Mouse (Mus musculus): ENCODE measurements around the gene Dync2li1. TPM values are rescaled to one million over a fixed set of nuclear protein-coding genes. Genes with fewer than 3 reads are reported as not detected.

Gene Dync2li1
- polyA plus RNA-seq, 1 experiment, result 10.1 TPM

DNA sequence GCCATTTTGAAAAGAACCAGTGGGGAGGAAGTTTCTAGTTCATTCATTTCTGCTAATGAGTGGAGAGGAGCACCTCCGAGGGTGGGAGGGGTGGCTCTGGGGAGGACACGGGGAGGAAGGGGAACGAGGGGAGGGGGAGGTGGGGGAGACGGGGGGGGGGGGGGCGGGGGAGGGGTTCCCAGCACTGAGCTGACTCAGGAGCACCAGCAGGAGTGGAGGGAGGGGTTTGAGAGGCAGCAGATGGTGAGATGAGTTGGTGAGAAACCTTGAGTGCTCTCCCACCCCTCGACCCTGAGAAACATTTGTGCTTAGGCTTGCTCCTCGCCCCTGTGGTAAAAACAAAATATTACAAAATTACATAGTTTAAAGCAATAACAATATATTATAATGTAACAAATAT is 19.6 kb downstream of the Dync2li1 start:
- H3K36me3 ChIP-seq (ENCODE audit: control insufficient read depth, insufficient read depth), result no peaks in the 10 kb centered on the region
- TF ChIP-seq E2F4 (IDR thresholded peaks at IDR 0.05; ENCODE audit: insufficient read depth), result no peak
- no peak for TF ChIP-seq MYOD1 (IDR thresholded peaks at IDR 0.05; ENCODE audit: control insufficient read depth in 1 of 3, insufficient read length in 2 of 3, low read depth in 2 of 3)
- TF ChIP-seq MYOG (IDR thresholded peaks at IDR 0.05; ENCODE audit: control insufficient read depth in 1 of 3, insufficient read depth in 1 of 3, insufficient read length in 2 of 3, low read depth in 2 of 3), result no peak
- no peak for TF ChIP-seq SRF (IDR thresholded peaks at IDR 0.05; ENCODE audit: control insufficient read depth, insufficient read length, low read depth)
- no peak for TF ChIP-seq USF1 (IDR thresholded peaks at IDR 0.05; ENCODE audit: low read depth)
- TF ChIP-seq CEBPB (IDR thresholded peaks at IDR 0.05; ENCODE audit: insufficient read depth, poor library complexity, severe bottlenecking), result no peak
- no peak for TF ChIP-seq POLR2A (IDR thresholded peaks at IDR 0.05; ENCODE audit: insufficient read length, low read depth)
- TF ChIP-seq TCF3 (IDR thresholded peaks at IDR 0.05; ENCODE audit: insufficient read length, low read depth), result no peak
- TF ChIP-seq REST (IDR thresholded peaks at IDR 0.05; ENCODE audit: insufficient read depth, insufficient read length), result no peak
- TF ChIP-seq TCF12 (IDR thresholded peaks at IDR 0.05; ENCODE audit: insufficient read depth, poor library complexity, severe bottlenecking), result no peak
- no peak for TF ChIP-seq MAX (IDR thresholded peaks at IDR 0.05; ENCODE audit: low read depth)
- TF ChIP-seq POLR2AphosphoS2 (IDR thresholded peaks at IDR 0.05; ENCODE audit: insufficient read length, low read depth), result no peak
- H3K4me2 ChIP-seq (ENCODE audit: low read depth), result no peak overlapping the region
- no peak overlapping the region for H3K4me3 ChIP-seq
- no peaks in the 10 kb centered on the region for H3K79me2 ChIP-seq (ENCODE audit: control insufficient read depth, insufficient read depth)
- no peak overlapping the region for H3ac ChIP-seq (ENCODE audit: control insufficient read depth, insufficient read length)
- H3K27me3 ChIP-seq (ENCODE audit: control insufficient read depth, insufficient read depth, insufficient read length), result no peaks in the 10 kb centered on the region

DNA sequence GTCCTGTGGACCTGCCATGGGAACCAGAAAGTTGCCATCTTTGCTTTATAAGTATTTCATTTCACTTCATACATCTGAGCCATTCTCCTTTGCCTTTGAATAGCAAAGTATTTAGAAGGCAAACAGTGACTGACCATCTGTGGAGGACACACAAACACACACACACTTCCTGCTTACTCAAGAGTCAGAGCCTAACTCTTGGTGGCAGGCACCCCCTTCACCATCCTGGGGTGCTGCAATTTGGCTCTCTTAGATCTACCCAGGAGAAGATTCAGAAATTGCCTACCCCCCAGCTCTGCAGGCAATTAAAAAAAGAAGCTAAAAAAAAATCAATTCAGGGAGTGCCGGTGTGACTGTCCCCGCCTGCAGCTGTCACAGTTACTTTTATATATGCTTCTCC is 20.2 kb downstream of the Dync2li1 start:
- no peak overlapping the region for H3K4me3 ChIP-seq
- H3K36me3 ChIP-seq (ENCODE audit: control insufficient read depth, insufficient read depth), result no peaks in the 10 kb centered on the region
- H3K4me2 ChIP-seq (ENCODE audit: low read depth), result peak overlapping the region; percentile 6
- no peak for TF ChIP-seq CEBPB (IDR thresholded peaks at IDR 0.05; ENCODE audit: insufficient read depth, poor library complexity, severe bottlenecking)
- no peak for TF ChIP-seq E2F4 (IDR thresholded peaks at IDR 0.05; ENCODE audit: insufficient read depth)
- TF ChIP-seq POLR2A (IDR thresholded peaks at IDR 0.05; ENCODE audit: insufficient read length, low read depth), result no peak
- TF ChIP-seq TCF3 (IDR thresholded peaks at IDR 0.05; ENCODE audit: insufficient read length, low read depth), result no peak
- TF ChIP-seq POLR2AphosphoS2 (IDR thresholded peaks at IDR 0.05; ENCODE audit: insufficient read length, low read depth), result no peak
- TF ChIP-seq MYOD1 (IDR thresholded peaks at IDR 0.05; ENCODE audit: control insufficient read depth in 1 of 3, insufficient read length in 2 of 3, low read depth in 2 of 3), result no peak
- TF ChIP-seq REST (IDR thresholded peaks at IDR 0.05; ENCODE audit: insufficient read depth, insufficient read length), result no peak
- TF ChIP-seq USF1 (IDR thresholded peaks at IDR 0.05; ENCODE audit: low read depth), result no peak
- no peak for TF ChIP-seq MAX (IDR thresholded peaks at IDR 0.05; ENCODE audit: low read depth)
- no peaks in the 10 kb centered on the region for H3K27me3 ChIP-seq (ENCODE audit: control insufficient read depth, insufficient read depth, insufficient read length)
- H3ac ChIP-seq (ENCODE audit: control insufficient read depth, insufficient read length), result no peak overlapping the region
- no peaks in the 10 kb centered on the region for H3K79me2 ChIP-seq (ENCODE audit: control insufficient read depth, insufficient read depth)

GRCm38 (mm10) chr17:84647630-84648029 is 21.3 kb downstream of the Dync2li1 start:
- Histone ChIP-seq H3K27me3 (ENCODE audit: control insufficient read depth, insufficient read depth, insufficient read length) (no peaks in the 10 kb centered on the region), H3ac (ENCODE audit: control insufficient read depth, insufficient read length) (no peak overlapping the region), H3K79me2 (ENCODE audit: control insufficient read depth, insufficient read depth) (no peaks in the 10 kb centered on the region), H3K36me3 (ENCODE audit: control insufficient read depth, insufficient read depth) (no peaks in the 10 kb centered on the region), H3K4me2 (ENCODE audit: low read depth) (no peak overlapping the region), H3K4me3 (no peak overlapping the region)
- TF ChIP-seq E2F4 (IDR thresholded peaks at IDR 0.05; ENCODE audit: insufficient read depth) (no peak), POLR2AphosphoS2 (IDR thresholded peaks at IDR 0.05; ENCODE audit: insufficient read length, low read depth) (no peak), TCF3 (IDR thresholded peaks at IDR 0.05; ENCODE audit: insufficient read length, low read depth) (no peak), SRF (IDR thresholded peaks at IDR 0.05; ENCODE audit: control insufficient read depth, insufficient read length, low read depth) (no peak), POLR2A (IDR thresholded peaks at IDR 0.05; ENCODE audit: insufficient read length, low read depth) (no peak), TCF12 (IDR thresholded peaks at IDR 0.05; ENCODE audit: insufficient read depth, poor library complexity, severe bottlenecking) (no peak), CEBPB (IDR thresholded peaks at IDR 0.05; ENCODE audit: insufficient read depth, poor library complexity, severe bottlenecking) (no peak), USF1 (IDR thresholded peaks at IDR 0.05; ENCODE audit: low read depth) (no peak), REST (IDR thresholded peaks at IDR 0.05; ENCODE audit: insufficient read depth, insufficient read length) (no peak), MYOD1 (IDR thresholded peaks at IDR 0.05; ENCODE audit: control insufficient read depth in 1 of 3, insufficient read length in 2 of 3, low read depth in 2 of 3) (no peak), MAX (IDR thresholded peaks at IDR 0.05; ENCODE audit: low read depth) (no peak), MYOG (IDR thresholded peaks at IDR 0.05; ENCODE audit: control insufficient read depth in 1 of 3, insufficient read depth in 1 of 3, insufficient read length in 2 of 3, low read depth in 2 of 3) (no peak)

GRCm38 (mm10) chr17:84650302-84651017 is 24.2 kb downstream of the Dync2li1 start:
- Histone ChIP-seq H3K79me2 (ENCODE audit: control insufficient read depth, insufficient read depth) (no peaks in the 10 kb centered on the region), H3K27me3 (ENCODE audit: control insufficient read depth, insufficient read depth, insufficient read length) (no peaks in the 10 kb centered on the region), H3ac (ENCODE audit: control insufficient read depth, insufficient read length) (no peak overlapping the region), H3K36me3 (ENCODE audit: control insufficient read depth, insufficient read depth) (no peaks in the 10 kb centered on the region), H3K4me2 (ENCODE audit: low read depth) (no peak overlapping the region), H3K4me3 (no peak overlapping the region)
- no peak for TF ChIP-seq E2F4 (IDR thresholded peaks at IDR 0.05; ENCODE audit: insufficient read depth)
- no peak for TF ChIP-seq MAX (IDR thresholded peaks at IDR 0.05; ENCODE audit: low read depth)
- TF ChIP-seq POLR2A (IDR thresholded peaks at IDR 0.05; ENCODE audit: insufficient read length, low read depth), result no peak
- no peak for TF ChIP-seq SRF (IDR thresholded peaks at IDR 0.05; ENCODE audit: control insufficient read depth, insufficient read length, low read depth)
- no peak for TF ChIP-seq USF1 (IDR thresholded peaks at IDR 0.05; ENCODE audit: low read depth)
- no peak for TF ChIP-seq CEBPB (IDR thresholded peaks at IDR 0.05; ENCODE audit: insufficient read depth, poor library complexity, severe bottlenecking)
- no peak for TF ChIP-seq TCF3 (IDR thresholded peaks at IDR 0.05; ENCODE audit: insufficient read length, low read depth)
- TF ChIP-seq TCF12 (IDR thresholded peaks at IDR 0.05; ENCODE audit: insufficient read depth, poor library complexity, severe bottlenecking), result no peak
- TF ChIP-seq POLR2AphosphoS2 (IDR thresholded peaks at IDR 0.05; ENCODE audit: insufficient read length, low read depth), result no peak
- no peak for TF ChIP-seq MYOG (IDR thresholded peaks at IDR 0.05; ENCODE audit: control insufficient read depth in 1 of 3, insufficient read depth in 1 of 3, insufficient read length in 2 of 3, low read depth in 2 of 3)
- TF ChIP-seq REST (IDR thresholded peaks at IDR 0.05; ENCODE audit: insufficient read depth, insufficient read length), result no peak
- TF ChIP-seq MYOD1 (IDR thresholded peaks at IDR 0.05; ENCODE audit: control insufficient read depth in 1 of 3, insufficient read length in 2 of 3, low read depth in 2 of 3), result no peak

Measured in myocyte (in vitro differentiated cells).